Mouse (Mus musculus) MEL (cell line): ENCODE results near the gene Boc. TPM values are rescaled to one million over a fixed set of nuclear protein-coding genes. Genes with fewer than 3 reads are reported as not detected.

Experiments
- DNase-seq: peaks from one replicate; pipeline ENCODE4 v3.0.0; 2011; ENCODE audit warnings: low read depth, low spot score
- H3K27ac ChIP-seq: 2 replicates; pipeline ENCODE4 v1.5.1; 2012; ENCODE audit warnings: low read depth, mild to moderate bottlenecking, control low read depth, low read length, moderate library complexity; ENCODE audit not compliant: control insufficient read depth
- H3K27me3 ChIP-seq, 2 experiments: fragments of 150-350 bp in 1 of 2; sonication (generic) in 1 of 2; 2 replicates each; pipeline ENCODE4 v1.6.1; 2012; ENCODE audit warnings: low read length in 2 of 2, mild to moderate bottlenecking in 2 of 2, improper control_type of control experiment in 1 of 2, moderate library complexity in 1 of 2; ENCODE audit not compliant: insufficient read depth in 2 of 2, control insufficient read depth in 1 of 2
- H3K36me3 ChIP-seq, 2 experiments: 2 replicates each; pipeline ENCODE4 v1.6.1; 2012 to 2014; ENCODE audit warnings: low read length in 2 of 2, improper control_type of control experiment in 1 of 2, inconsistent platforms in 1 of 2, mild to moderate bottlenecking in 1 of 2; ENCODE audit not compliant: insufficient read depth in 2 of 2, control insufficient read depth in 1 of 2
- H3K4me1 ChIP-seq, 2 experiments: fragments of 150-350 bp in 1 of 2; sonication (generic) in 1 of 2; 2 replicates each; pipeline ENCODE4 v1.6.1; 2012; ENCODE audit warnings: low read length in 2 of 2, improper control_type of control experiment in 1 of 2, mild to moderate bottlenecking in 1 of 2; ENCODE audit not compliant: insufficient read depth in 2 of 2, control insufficient read depth in 1 of 2
- H3K4me3 ChIP-seq, 2 experiments: fragments of 150-350 bp in 1 of 2; sonication (generic) in 1 of 2; 2 replicates each; pipeline ENCODE4 v1.5.1; 2012; ENCODE audit warnings: low read depth in 2 of 2, low read length in 2 of 2, mild to moderate bottlenecking in 2 of 2, moderate library complexity in 2 of 2, control low read depth in 1 of 2, improper control_type of control experiment in 1 of 2; ENCODE audit not compliant: control insufficient read depth in 1 of 2, insufficient read depth in 1 of 2
- H3K79me2 ChIP-seq: 2 replicates; pipeline ENCODE4 v1.6.1; 2012; ENCODE audit warnings: mild to moderate bottlenecking, low read length, moderate library complexity; ENCODE audit not compliant: control insufficient read depth, poor library complexity, insufficient read depth
- H3K9ac ChIP-seq: 2 replicates; pipeline ENCODE4 v1.6.1; 2012; ENCODE audit warnings: low read depth, mild to moderate bottlenecking, control low read depth, low read length, moderate library complexity; ENCODE audit not compliant: control insufficient read depth, poor library complexity, severe bottlenecking
- H3K9me3 ChIP-seq: fragments of 150-350 bp; sonication (generic); replicated peaks from 2 replicates; pipeline ENCODE4 v1.6.1; 2012; ENCODE audit warnings: mild to moderate bottlenecking, low read length, improper control_type of control experiment, moderate library complexity; ENCODE audit not compliant: insufficient read depth
- BHLHE40 ChIP-seq: IDR thresholded peaks from 2 replicates; pipeline ENCODE4 v1.6.1; 2012; ENCODE audit warnings: low read depth, mild to moderate bottlenecking, inconsistent platforms, low read length, improper control_type of control experiment, borderline replicate concordance
- CTCF ChIP-seq, 3 experiments: IDR thresholded peaks in 2 of 3; conservative IDR thresholded peaks in 1 of 3; 2 replicates each; pipeline ENCODE4 v1.5.1; 2011 to 2012; ENCODE audit warnings: low read length in 3 of 3, low read depth in 2 of 3, mild to moderate bottlenecking in 2 of 3, improper control_type of control experiment in 1 of 3, inconsistent platforms in 1 of 3, mixed read lengths in 1 of 3, moderate library complexity in 1 of 3; ENCODE audit not compliant: control insufficient read depth in 1 of 3, insufficient read depth in 1 of 3, poor library complexity in 1 of 3, severe bottlenecking in 1 of 3
- E2F4 ChIP-seq: IDR thresholded peaks from 2 replicates; pipeline ENCODE4 v1.6.1; 2011; ENCODE audit warnings: low read depth, low read length, improper control_type of control experiment, borderline replicate concordance
- GATA1 ChIP-seq: IDR thresholded peaks from 2 replicates; pipeline ENCODE4 v1.6.1; 2011; ENCODE audit warnings: low read depth, low read length, improper control_type of control experiment
- HCFC1 ChIP-seq: IDR thresholded peaks from 2 replicates; pipeline ENCODE4 v1.6.1; 2012; ENCODE audit warnings: low read depth, mild to moderate bottlenecking, inconsistent platforms, low read length, improper control_type of control experiment, moderate library complexity
- JUND ChIP-seq: IDR thresholded peaks from 2 replicates; pipeline ENCODE4 v1.6.1; 2011; ENCODE audit warnings: low read depth, mild to moderate bottlenecking, improper control_type of control experiment, low read length
- MAZ ChIP-seq: IDR thresholded peaks from 2 replicates; pipeline ENCODE4 v1.6.1; 2012; ENCODE audit warnings: low read depth, mild to moderate bottlenecking, inconsistent platforms, low read length, improper control_type of control experiment
- MYC ChIP-seq: IDR thresholded peaks from 2 replicates; pipeline ENCODE4 v1.6.1; 2011; ENCODE audit warnings: low read depth, mild to moderate bottlenecking, low read length, improper control_type of control experiment, moderate library complexity
- SIN3A ChIP-seq: IDR thresholded peaks from 2 replicates; pipeline ENCODE4 v1.6.1; 2012; ENCODE audit warnings: low read length, improper control_type of control experiment, inconsistent platforms
- TAL1 ChIP-seq: IDR thresholded peaks from 2 replicates; pipeline ENCODE4 v1.6.1; 2012; ENCODE audit warnings: mild to moderate bottlenecking, inconsistent platforms, low read length, moderate library complexity, mixed read lengths
- USF1 ChIP-seq: IDR thresholded peaks from 2 replicates; pipeline ENCODE4 v1.6.1; 2014; ENCODE audit warnings: low read depth, mild to moderate bottlenecking, inconsistent platforms, low read length, improper control_type of control experiment, moderate library complexity
- USF2 ChIP-seq, 2 experiments: IDR thresholded peaks; 2 replicates each; pipeline ENCODE4 v1.6.1; 2011 to 2012; ENCODE audit warnings: improper control_type of control experiment in 2 of 2, low read length in 2 of 2, borderline replicate concordance in 1 of 2, inconsistent platforms in 1 of 2, low read depth in 1 of 2, mild to moderate bottlenecking in 1 of 2; ENCODE audit not compliant: insufficient read depth in 1 of 2
- ZNF384 ChIP-seq: IDR thresholded peaks from 2 replicates; pipeline ENCODE4 v1.6.1; 2012; ENCODE audit warnings: low read depth, mild to moderate bottlenecking, inconsistent platforms, low read length, improper control_type of control experiment
- polyA plus RNA-seq, 2 experiments: library from polyadenylated mRNA; stranded (reverse) in 1 of 2; unstranded in 1 of 2; fragments of >175 nt in 1 of 2; fragments of >200 nt in 1 of 2; gene quantifications; 2 replicates each; pipeline versions ENCODE4 v1.2.1 to v1.2.4; 2012; ENCODE audit warnings: low replicate concordance in 2 of 2, low read depth in 1 of 2; ENCODE audit not compliant: insufficient read length in 2 of 2, insufficient read depth in 1 of 2, missing spikeins in 1 of 2
- total RNA-seq: library from RNA; depleted of rRNA; stranded (reverse); fragments of 300-350 nt; gene quantifications from 2 replicates; pipeline ENCODE4 v1.2.3, GENCODE M21; 2012

The Boc gene
- total and polyA plus RNA-seq, 3 experiments, result not detected

GRCm38 (mm10) chr16:44578551-44578950 is 19.9 kb upstream of the Boc start:
- Histone ChIP-seq H3K4me1 (no peaks in the 10 kb centered on the region), H3K9ac (no peak overlapping the region), H3K9me3 (no peaks in the 10 kb centered on the region), H3K79me2 (no peaks in the 10 kb centered on the region), H3K27me3 (no peaks in the 10 kb centered on the region; a peak in 2 of 4 replicates), H3K36me3 (no peaks in the 10 kb centered on the region), H3K4me3 (no peak overlapping the region)
- no peak for DNase-seq
- TF ChIP-seq HCFC1 (no peak), E2F4 (no peak), USF1 (no peak), SIN3A (no peak), MYC (no peak), BHLHE40 (no peak), TAL1 (no peak), MAZ (no peak), ZNF384 (no peak)
- TF ChIP-seq, all 39 proteins: peak for 0
- H3K27ac ChIP-seq, result no peak overlapping the region

- no peaks in the 10 kb centered on the region for H3K36me3 ChIP-seq
- H3K4me1 ChIP-seq, result no peaks in the 10 kb centered on the region
- H3K9ac ChIP-seq, result no peak overlapping the region
- DNase-seq, result no peak
- H3K79me2 ChIP-seq, result no peaks in the 10 kb centered on the region
- no peak overlapping the region for H3K27ac ChIP-seq
- no peaks in the 10 kb centered on the region for H3K27me3 ChIP-seq
- no peaks in the 10 kb centered on the region for H3K9me3 ChIP-seq
- no peak overlapping the region for H3K4me3 ChIP-seq
- TF ChIP-seq HCFC1 (no peak), TAL1 (no peak), USF2 (IDR thresholded peaks at IDR 0.05; ENCODE audit: borderline replicate concordance in 1 of 2, insufficient read depth in 1 of 2, low read depth in 1 of 2, low read length in 2 of 2) (no peak), GATA1 (no peak), JUND (no peak), CTCF (IDR thresholded peaks at IDR 0.05 in 2 of 3, conservative IDR thresholded peaks at IDR 0.05 in 1 of 3; ENCODE audit: control insufficient read depth in 1 of 3, insufficient read depth in 1 of 3, low read depth in 2 of 3, low read length in 3 of 3, poor library complexity in 1 of 3, severe bottlenecking in 1 of 3) (no peak), MAZ (no peak)
Observed at GRCm38 (mm10) chr16:44568056-44568455, 9.4 kb upstream of the Boc start.
